Mouse (Mus musculus) lung, embryonic 16.5 days (tissue): ENCODE data around the gene Rad51d. TPM values are rescaled to one million over a fixed set of nuclear protein-coding genes. Genes with fewer than 3 reads are reported as not detected.

Source experiments
- ATAC-seq: fragments of 200-750 bp; cut with Nextera tagmentation; 2 replicates; pipeline ENCODE4 v1.8.0; 2017; ENCODE audit warnings: low read depth, mild to moderate bottlenecking, moderate library complexity
- H3K27ac ChIP-seq: fragments of 300-500 bp; sonication (generic); 2 replicates; pipeline ENCODE4 v1.5.1; 2014; ENCODE audit warnings: mild to moderate bottlenecking, control low read depth, low read length
- H3K27me3 ChIP-seq: fragments of 300-500 bp; sonication (generic); 2 replicates; pipeline ENCODE4 v1.6.1; 2014; ENCODE audit warnings: low read depth, low read length, mixed read lengths; ENCODE audit not compliant: control insufficient read depth, insufficient read depth
- H3K36me3 ChIP-seq: fragments of 300-500 bp; sonication (generic); 2 replicates; pipeline ENCODE4 v1.6.1; 2014; ENCODE audit warnings: low read length; ENCODE audit not compliant: control insufficient read depth, insufficient read depth
- H3K4me1 ChIP-seq: fragments of 300-500 bp; sonication (generic); replicated peaks from 2 replicates; pipeline ENCODE4 v1.6.1; 2014; ENCODE audit warnings: low read length, mixed read lengths; ENCODE audit not compliant: control insufficient read depth, insufficient read depth
- H3K4me2 ChIP-seq: fragments of 300-500 bp; sonication (generic); 2 replicates; pipeline ENCODE4 v1.6.1; 2014; ENCODE audit warnings: low read depth, low read length, control low read depth
- H3K4me3 ChIP-seq: fragments of 300-500 bp; sonication (generic); 2 replicates; pipeline ENCODE4 v1.5.1; 2014; ENCODE audit warnings: mild to moderate bottlenecking, low read length, control low read depth
- H3K9ac ChIP-seq: fragments of 300-500 bp; sonication (generic); 2 replicates; pipeline ENCODE4 v1.6.1; 2014; ENCODE audit warnings: low read length, control low read depth
- H3K9me3 ChIP-seq: fragments of 300-500 bp; sonication (generic); 2 replicates; pipeline ENCODE4 v1.6.1; 2016; ENCODE audit warnings: low read length; ENCODE audit not compliant: control insufficient read depth
- WGBS: fragments of 180-500 bp; shearing (Covaris S2); extraction: QIAGEN DNeasy Blood & Tissue Kit; methylation state at CpG from one replicate; pipeline ENCODE4 v1.1.7; 2014; 5-methylcytosine and 5-hydroxymethylcytosine counted together
- polyA plus RNA-seq: library from polyadenylated mRNA; unstranded; fragments of >200 nt; fragmentation: Nextera tagmentation; extraction: Ambion mirVana; gene quantifications from 2 replicates; pipeline ENCODE4 v1.2.1, GENCODE M21; 2015

Gene Rad51d
- polyA plus RNA-seq, 1 experiment from 2014 or later, result 14.0 TPM

DNA sequence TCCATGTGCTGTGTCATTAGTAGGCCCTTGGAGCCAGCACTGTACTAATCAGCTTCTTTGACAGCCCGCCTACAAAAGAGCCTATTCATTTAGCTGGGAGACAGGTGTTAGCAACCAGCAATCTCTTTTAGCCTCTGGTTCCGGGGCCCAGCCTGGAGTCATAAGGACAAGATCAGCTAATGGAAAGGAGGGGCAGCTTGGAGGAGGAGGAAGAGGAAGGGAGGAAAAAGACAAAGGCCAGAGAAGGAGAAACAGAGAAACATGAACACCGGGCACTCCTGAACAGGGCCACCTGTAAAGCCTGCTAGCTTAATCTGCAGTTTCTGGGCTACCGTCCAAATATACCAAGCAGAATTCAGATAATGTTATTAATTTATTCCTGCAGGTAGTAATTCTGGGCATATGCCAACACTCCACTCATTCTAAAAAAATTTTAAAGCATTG lies 26.9 kb downstream of the Rad51d start:
- no peak overlapping the region for H3K4me2 ChIP-seq
- no peak overlapping the region for H3K9ac ChIP-seq
- no peak for ATAC-seq
- H3K4me1 ChIP-seq, result no peaks in the 10 kb centered on the region
- 55% methylated on average over 4 of the region's 4 CpGs for WGBS
- no peak overlapping the region for H3K4me3 ChIP-seq
- H3K27me3 ChIP-seq, result no peaks in the 10 kb centered on the region
- no peak overlapping the region for H3K27ac ChIP-seq
- H3K36me3 ChIP-seq, result no peaks in the 10 kb centered on the region
- no peaks in the 10 kb centered on the region for H3K9me3 ChIP-seq

DNA sequence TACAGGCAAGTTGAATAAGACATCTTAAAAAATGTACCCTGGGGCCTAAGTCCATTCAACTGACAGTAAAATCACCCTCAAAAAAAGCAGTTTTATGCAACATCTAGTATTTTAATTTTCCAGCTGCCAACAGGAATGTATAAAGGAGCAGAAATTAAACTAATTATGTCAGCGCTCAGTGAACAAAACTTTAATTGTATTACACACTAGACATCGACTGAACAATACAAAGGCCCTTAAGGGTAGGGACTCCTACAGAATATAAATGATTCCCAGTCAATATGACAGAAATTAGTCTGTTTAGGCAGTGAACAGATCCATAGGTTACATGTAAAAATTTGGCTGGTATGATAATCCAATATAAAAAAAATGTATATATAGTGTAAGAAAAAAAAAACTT lies 27.4 kb downstream of the Rad51d start:
- no peaks in the 10 kb centered on the region for H3K27me3 ChIP-seq
- no peak overlapping the region for H3K4me2 ChIP-seq
- H3K4me3 ChIP-seq, result no peak overlapping the region
- no peaks in the 10 kb centered on the region for H3K36me3 ChIP-seq
- 90% methylated on average over 2 of the region's 2 CpGs for WGBS
- H3K27ac ChIP-seq, result no peak overlapping the region
- no peak for ATAC-seq
- H3K4me1 ChIP-seq, result no peaks in the 10 kb centered on the region
- H3K9ac ChIP-seq, result no peak overlapping the region
- no peaks in the 10 kb centered on the region for H3K9me3 ChIP-seq

- H3K4me3 ChIP-seq, result no peak overlapping the region
- no peaks in the 10 kb centered on the region for H3K4me1 ChIP-seq
- no peak overlapping the region for H3K27ac ChIP-seq
- H3K4me2 ChIP-seq, result no peak overlapping the region
- H3K27me3 ChIP-seq, result no peaks in the 10 kb centered on the region
- H3K9ac ChIP-seq, result no peak overlapping the region
- ATAC-seq, result no peak
- 78% methylated on average over 9 of the region's 9 CpGs for WGBS
- H3K36me3 ChIP-seq, result no peaks in the 10 kb centered on the region
- H3K9me3 ChIP-seq, result no peaks in the 10 kb centered on the region
These were observed 27.8 kb downstream of the Rad51d start for GRCm38 (mm10) chr11:82862638-82863037.

DNA sequence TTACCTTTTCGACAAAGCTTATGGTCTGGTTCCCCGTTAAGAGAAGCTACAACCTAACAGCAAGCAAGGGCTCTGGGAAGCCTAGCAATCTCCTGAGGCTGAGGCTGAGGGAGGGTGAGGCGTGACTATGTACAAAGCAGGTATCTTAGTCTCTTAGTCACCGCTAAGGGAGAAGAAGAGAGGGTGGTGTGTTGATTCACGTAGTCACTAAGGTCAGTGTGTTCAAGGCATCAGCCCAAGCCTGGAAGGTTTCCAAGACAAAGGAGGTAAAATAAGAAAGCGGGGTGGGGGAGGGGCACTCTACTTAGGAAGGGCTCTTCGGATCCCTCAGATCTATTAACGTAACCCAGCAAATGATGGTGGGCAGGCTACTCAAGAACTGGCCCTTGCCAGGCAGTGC lies 28.9 kb downstream of the Rad51d start:
- no peak overlapping the region for H3K4me3 ChIP-seq
- H3K36me3 ChIP-seq, result no peaks in the 10 kb centered on the region
- H3K27ac ChIP-seq, result no peak overlapping the region
- no peaks in the 10 kb centered on the region for H3K27me3 ChIP-seq
- H3K4me2 ChIP-seq, result no peak overlapping the region
- no peaks in the 10 kb centered on the region for H3K9me3 ChIP-seq
- H3K9ac ChIP-seq, result no peak overlapping the region
- H3K4me1 ChIP-seq, result no peaks in the 10 kb centered on the region
- ATAC-seq, result no peak
- WGBS, result 55% methylated on average over 8 of the region's 8 CpGs

- H3K9me3 ChIP-seq, result no peaks in the 10 kb centered on the region
- no peak for ATAC-seq
- 89% methylated on average over 6 of the region's 6 CpGs for WGBS
These were observed 29.7 kb downstream of the Rad51d start for GRCm38 (mm10) chr11:82860759-82861158.

DNA sequence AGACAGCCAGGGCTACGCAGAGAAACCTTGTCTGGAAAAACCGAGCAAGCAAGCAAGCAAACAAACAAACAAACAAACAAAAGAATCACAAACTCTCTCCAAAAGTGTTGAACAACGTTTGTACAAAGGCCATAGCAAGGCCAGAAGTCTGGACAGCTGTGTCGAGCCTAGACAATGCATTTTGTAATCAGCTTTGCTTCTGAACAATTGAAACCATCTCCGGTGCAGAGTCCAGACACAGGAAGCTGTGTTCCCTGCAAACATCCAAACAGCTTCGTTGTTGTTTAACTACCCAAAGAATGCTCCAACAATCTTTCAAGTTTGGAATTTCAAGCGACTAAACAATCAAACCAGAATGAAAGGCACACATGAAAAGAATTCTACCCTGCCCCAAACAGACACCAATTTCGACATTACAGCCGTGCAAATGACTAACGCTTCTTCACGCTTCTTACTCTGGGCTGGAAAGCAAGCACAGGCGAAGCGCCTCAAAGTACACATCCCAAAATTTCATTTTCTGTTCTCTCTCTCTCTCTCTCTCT lies 33.0 kb downstream of the Rad51d start:
- no peak for ATAC-seq
- no peak overlapping the region for H3K4me3 ChIP-seq

More at GRCm38 (mm10) chr11:82860759-82861158, 29.7 kb downstream of the Rad51d start:
- Histone ChIP-seq H3K36me3 (no peaks in the 10 kb centered on the region), H3K4me3 (no peak overlapping the region), H3K4me2 (no peak overlapping the region), H3K4me1 (no peaks in the 10 kb centered on the region), H3K27me3 (no peaks in the 10 kb centered on the region), H3K27ac (no peak overlapping the region), H3K9ac (no peak overlapping the region)

GRCm38 (mm10) chr11:82856032-82856431 lies 34.4 kb downstream of the Rad51d start:
- H3K4me2 ChIP-seq, result no peak overlapping the region
- WGBS, result 64% methylated on average over 10 of the region's 10 CpGs
- H3K27ac ChIP-seq, result no peak overlapping the region
- no peak for ATAC-seq
- no peaks in the 10 kb centered on the region for H3K4me1 ChIP-seq
- H3K36me3 ChIP-seq, result no peaks in the 10 kb centered on the region
- no peaks in the 10 kb centered on the region for H3K27me3 ChIP-seq
- H3K9ac ChIP-seq, result no peak overlapping the region
- H3K9me3 ChIP-seq, result no peaks in the 10 kb centered on the region
- H3K4me3 ChIP-seq, result no peak overlapping the region

More for the DNA sequence above, 33.0 kb downstream of the Rad51d start:
- no peak overlapping the region for H3K27ac ChIP-seq
- 61% methylated on average over 13 of the region's 13 CpGs for WGBS
- H3K27me3 ChIP-seq, result no peaks in the 10 kb centered on the region
- H3K4me2 ChIP-seq, result no peak overlapping the region
- no peak overlapping the region for H3K9ac ChIP-seq
- no peaks in the 10 kb centered on the region for H3K9me3 ChIP-seq
- H3K4me1 ChIP-seq, result no peaks in the 10 kb centered on the region
- H3K36me3 ChIP-seq, result no peaks in the 10 kb centered on the region

DNA sequence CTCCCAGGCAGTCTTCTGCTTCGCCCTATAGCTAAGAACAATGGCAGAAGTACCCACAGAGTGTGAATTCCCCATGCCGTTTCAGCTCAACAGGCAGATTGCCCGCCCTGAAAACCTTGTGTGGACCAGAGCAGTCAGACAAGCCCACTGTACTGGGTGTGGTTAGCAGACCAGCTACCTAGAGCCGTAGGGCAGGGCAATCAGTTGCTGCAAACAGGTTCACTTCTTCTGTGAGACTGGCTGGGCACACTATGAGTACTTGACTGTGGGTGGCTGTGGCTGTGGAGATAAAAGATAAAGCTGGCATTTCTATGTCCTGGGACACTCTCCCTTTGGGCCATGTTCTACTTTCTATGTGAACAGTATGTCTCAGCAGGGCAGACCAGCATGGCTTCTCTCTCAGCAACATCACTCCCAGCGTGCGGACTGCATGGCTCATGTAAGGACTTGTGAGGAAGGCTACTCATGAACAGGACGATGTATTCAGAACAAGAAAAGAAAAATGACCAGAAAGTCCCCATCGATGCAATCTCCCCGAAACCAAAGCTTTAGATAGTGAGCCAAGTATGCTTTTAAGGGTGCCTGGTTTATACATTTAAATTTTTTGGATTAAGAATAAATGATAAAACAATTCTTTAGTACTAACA lies 35.0 kb downstream of the Rad51d start:
- Histone ChIP-seq H3K4me3 (no peak overlapping the region), H3K9ac (no peak overlapping the region), H3K4me2 (no peak overlapping the region), H3K27me3 (no peaks in the 10 kb centered on the region), H3K9me3 (no peaks in the 10 kb centered on the region), H3K36me3 (no peaks in the 10 kb centered on the region), H3K4me1 (no peaks in the 10 kb centered on the region), H3K27ac (no peak overlapping the region)
- ATAC-seq, result no peak
- WGBS, result 70% methylated on average over 9 of the region's 9 CpGs

- Histone ChIP-seq H3K4me3 (no peak overlapping the region), H3K9me3 (no peaks in the 10 kb centered on the region), H3K4me2 (no peak overlapping the region), H3K4me1 (no peaks in the 10 kb centered on the region), H3K9ac (no peak overlapping the region), H3K27me3 (no peaks in the 10 kb centered on the region), H3K27ac (no peak overlapping the region), H3K36me3 (no peaks in the 10 kb centered on the region)
- no peak for ATAC-seq
- 79% methylated on average over 6 of the region's 6 CpGs for WGBS
These were observed 36.3 kb downstream of the Rad51d start for GRCm38 (mm10) chr11:82854111-82854510.
